Mouse (Mus musculus) lung, embryonic 15.5 days (tissue): ENCODE measurements around the gene Cdr2. TPM values are rescaled to one million over a fixed set of nuclear protein-coding genes. Genes with fewer than 3 reads are reported as not detected.
"Not testable (repeated sequence)": the region's sequence is repeated elsewhere in the genome, so short reads cannot be mapped to it uniquely, and the experiment has no call there.

Experiments used
- ATAC-seq: fragments of 200-750 bp; cut with Nextera tagmentation; 2 replicates; pipeline ENCODE4 v1.8.0; 2017; ENCODE audit warnings: moderate number of reproducible peaks, borderline replicate concordance; ENCODE audit not compliant: low FRiP score, low TSS enrichment; ENCODE audit errors: extremely low read depth
- H3K27ac ChIP-seq: fragments of 300-500 bp; sonication (generic); 2 replicates; pipeline ENCODE4 v1.5.1; 2015; ENCODE audit warnings: moderate library complexity, mild to moderate bottlenecking, inconsistent platforms
- H3K27me3 ChIP-seq: fragments of 300-500 bp; sonication (generic); 2 replicates; pipeline ENCODE4 v1.6.1; 2015; ENCODE audit warnings: inconsistent platforms
- H3K36me3 ChIP-seq: fragments of 300-500 bp; sonication (generic); 2 replicates; pipeline ENCODE4 v1.6.1; 2015; ENCODE audit warnings: inconsistent platforms
- H3K4me1 ChIP-seq: fragments of 300-500 bp; sonication (generic); 2 replicates; pipeline ENCODE4 v1.6.1; 2015; ENCODE audit warnings: inconsistent platforms
- H3K4me2 ChIP-seq: fragments of 300-500 bp; sonication (generic); 2 replicates; pipeline ENCODE4 v1.6.1; 2015; ENCODE audit warnings: inconsistent platforms, mild to moderate bottlenecking, moderate library complexity
- H3K4me3 ChIP-seq: fragments of 300-500 bp; sonication (generic); 2 replicates; pipeline ENCODE4 v1.5.1; 2015; ENCODE audit warnings: mild to moderate bottlenecking, inconsistent platforms
- H3K9ac ChIP-seq: fragments of 300-500 bp; sonication (generic); 2 replicates; pipeline ENCODE4 v1.6.1; 2015; ENCODE audit warnings: inconsistent platforms
- H3K9me3 ChIP-seq: fragments of 300-500 bp; sonication (generic); 2 replicates; pipeline ENCODE4 v1.6.1; 2016; ENCODE audit warnings: inconsistent platforms
- WGBS: fragments of 180-500 bp; shearing (Covaris S2); methylation state at CpG from one replicate; pipeline ENCODE4 v1.1.7; 2015; 5-methylcytosine and 5-hydroxymethylcytosine counted together
- polyA plus RNA-seq: library from polyadenylated mRNA; unstranded; fragments of >200 nt; fragmentation: Nextera tagmentation; extraction: Ambion mirVana; gene quantifications from 2 replicates; pipeline ENCODE4 v1.2.1, GENCODE M21; 2015

Gene Cdr2
- polyA plus RNA-seq, 1 experiment from 2014 or later: 10.9 TPM

GRCm38 (mm10) chr7:121000065-121000822 is 18.1 kb upstream of the Cdr2 start:
- WGBS: 61% methylated on average over 3 of the region's 3 CpGs
- Histone ChIP-seq H3K36me3 (no peaks in the 10 kb centered on the region), H3K4me1 (no peaks in the 10 kb centered on the region), H3K27me3 (no peaks in the 10 kb centered on the region), H3K9me3 (no peaks in the 10 kb centered on the region), H3K4me3 (no peak overlapping the region), H3K4me2 (no peak overlapping the region), H3K9ac (no peak overlapping the region), H3K27ac (no peak overlapping the region)
- ATAC-seq: no peak

- ATAC-seq: no peak
- no peaks in the 10 kb centered on the region for H3K36me3 ChIP-seq
- H3K4me2 ChIP-seq: no peak overlapping the region
- no peaks in the 10 kb centered on the region for H3K9me3 ChIP-seq
- no peak overlapping the region for H3K27ac ChIP-seq
- WGBS: 69% methylated on average over 2 of the region's 2 CpGs
- H3K27me3 ChIP-seq: no peaks in the 10 kb centered on the region
- H3K4me3 ChIP-seq: no peak overlapping the region
- no peak overlapping the region for H3K9ac ChIP-seq
- H3K4me1 ChIP-seq: no peaks in the 10 kb centered on the region
Observed at GRCm38 (mm10) chr7:120999021-120999530, 17.0 kb upstream of the Cdr2 start.

GRCm38 (mm10) chr7:120991191-120991590 is 9.1 kb upstream of the Cdr2 start:
- Histone ChIP-seq H3K4me2 (no peak overlapping the region), H3K27ac (no peak overlapping the region), H3K4me3 (no peak overlapping the region), H3K27me3 (no peaks in the 10 kb centered on the region), H3K4me1 (no peaks in the 10 kb centered on the region), H3K9me3 (no peaks in the 10 kb centered on the region), H3K9ac (no peak overlapping the region), H3K36me3 (no peaks in the 10 kb centered on the region)
- no peak for ATAC-seq
- 72% methylated on average over 8 of the region's 8 CpGs for WGBS

DNA sequence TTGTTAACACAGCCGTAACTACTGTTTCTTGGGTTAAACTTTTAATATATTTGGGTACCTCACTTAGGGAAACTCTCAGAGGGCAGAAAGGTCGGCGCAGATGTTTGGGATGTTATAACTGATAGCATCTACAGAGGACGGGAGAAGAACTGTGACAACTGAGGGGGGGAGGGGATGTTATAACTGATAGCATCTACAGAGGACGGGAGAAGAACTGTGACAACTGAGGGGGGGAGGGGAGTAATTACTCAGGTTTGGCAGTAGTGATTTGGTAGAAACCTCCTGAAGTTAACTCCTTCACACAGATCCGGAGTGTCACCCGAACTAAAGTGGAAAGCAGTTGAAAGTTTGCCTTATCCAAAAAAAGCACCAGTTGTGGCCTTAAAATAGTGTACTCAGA is 856 bp upstream of the Cdr2 start:
- Histone ChIP-seq H3K4me2 (peak overlapping the region; percentile 93), H3K27me3 (peaks cover 6% of the 10 kb centered on the region; the same call in 1 of the 2 replicates), H3K27ac (peak overlapping the region; percentile 52; the same call in 1 of the 2 replicates), H3K9me3 (no peaks in the 10 kb centered on the region), H3K36me3 (no peaks in the 10 kb centered on the region), H3K4me3 (peak overlapping the region; percentile 81), H3K4me1 (peaks cover 11% of the 10 kb centered on the region; the same call in 1 of the 2 replicates), H3K9ac (peak overlapping the region; percentile 63)
- no peak for ATAC-seq
- 5% methylated on average over 7 of the region's 7 CpGs for WGBS

- no peaks in the 10 kb centered on the region for H3K36me3 ChIP-seq
- H3K4me1 ChIP-seq: peaks cover 17% of the 10 kb centered on the region
- H3K9ac ChIP-seq: peak overlapping the region; percentile 68
- peak overlapping the region; percentile 81 for H3K4me3 ChIP-seq
- peak; percentile 49 for ATAC-seq
- H3K4me2 ChIP-seq: peak overlapping the region; percentile 93
- peaks cover 6% of the 10 kb centered on the region; the same call in 1 of the 2 replicates for H3K27me3 ChIP-seq
- H3K27ac ChIP-seq: peak overlapping the region; percentile 51; the same call in 1 of the 2 replicates
- 6% methylated on average over 39 of the region's 39 CpGs for WGBS
- H3K9me3 ChIP-seq: no peaks in the 10 kb centered on the region
Observed at GRCm38 (mm10) chr7:120980931-120981924, 884 bp downstream of the Cdr2 start.

DNA sequence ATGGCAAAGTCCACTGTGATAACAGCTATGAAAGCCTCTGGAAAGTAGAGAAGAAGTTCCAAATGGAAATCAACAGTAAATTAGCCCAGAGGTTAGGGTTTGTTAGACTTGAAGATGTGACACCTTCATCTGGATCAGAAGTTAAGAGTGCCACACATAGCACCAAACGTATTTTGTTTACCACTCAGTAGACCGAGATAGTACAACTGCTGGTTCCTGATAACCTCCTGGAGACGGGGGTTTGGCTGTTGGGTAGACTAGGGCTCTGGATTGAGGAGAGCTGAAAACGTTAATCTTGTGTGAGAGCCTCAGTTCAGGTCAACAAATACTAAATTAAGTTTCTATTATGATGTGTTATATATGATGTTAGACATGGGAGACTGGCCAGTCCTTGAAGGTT is 2.1 kb downstream of the Cdr2 start:
- Histone ChIP-seq H3K4me3 (no peak overlapping the region), H3K9me3 (no peaks in the 10 kb centered on the region), H3K36me3 (no peaks in the 10 kb centered on the region), H3K27ac (no peak overlapping the region), H3K4me1 (peaks cover 22% of the 10 kb centered on the region), H3K9ac (no peak overlapping the region), H3K4me2 (no peak overlapping the region), H3K27me3 (peaks cover 6% of the 10 kb centered on the region; the same call in 1 of the 2 replicates)
- no peak for ATAC-seq
- WGBS: 60% methylated on average over 4 of the region's 4 CpGs

GRCm38 (mm10) chr7:120977063-120977462 is 5.0 kb downstream of the Cdr2 start:
- no peaks in the 10 kb centered on the region for H3K9me3 ChIP-seq

DNA sequence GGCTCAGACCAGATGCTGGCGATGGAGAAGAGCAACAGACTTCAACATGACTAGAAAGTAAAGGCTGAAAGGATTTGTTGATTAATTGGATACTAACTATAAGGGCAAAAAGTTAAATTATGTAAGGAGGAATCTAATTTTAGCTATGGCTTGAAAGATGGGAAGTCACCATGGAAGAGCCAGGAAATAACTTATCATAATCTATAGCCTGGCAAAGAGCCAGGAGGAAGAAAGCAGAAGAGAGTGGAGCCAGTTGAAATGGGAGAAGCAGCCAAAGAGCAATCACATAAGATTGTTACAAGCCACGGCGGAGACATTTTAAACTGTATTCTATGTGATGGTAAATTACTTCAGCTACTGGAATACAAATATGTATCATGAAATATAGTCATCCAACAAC is 8.1 kb downstream of the Cdr2 start:
- peak; percentile 37; the same call in 1 of the 2 replicates for ATAC-seq

More at GRCm38 (mm10) chr7:120977063-120977462, 5.0 kb downstream of the Cdr2 start:
- ATAC-seq: peak; percentile 64; the same call in 1 of the 2 replicates
- peak overlapping the region; percentile 41; the same call in 1 of the 2 replicates for H3K27ac ChIP-seq
- H3K4me2 ChIP-seq: peak overlapping the region; percentile 21; the same call in 1 of the 2 replicates
- H3K36me3 ChIP-seq: no peaks in the 10 kb centered on the region
- no peaks in the 10 kb centered on the region for H3K27me3 ChIP-seq
- H3K4me1 ChIP-seq: peaks cover 30% of the 10 kb centered on the region
- no peak overlapping the region for H3K4me3 ChIP-seq
- WGBS: 34% methylated on average over 7 of the region's 7 CpGs
- no peak overlapping the region for H3K9ac ChIP-seq

GRCm38 (mm10) chr7:120972471-120972870 is 9.6 kb downstream of the Cdr2 start:
- H3K4me3 ChIP-seq, H3K36me3 ChIP-seq, H3K27ac ChIP-seq, H3K27me3 ChIP-seq, H3K9me3 ChIP-seq, H3K9ac ChIP-seq, H3K4me2 ChIP-seq, ATAC-seq: not testable (repeated sequence)
- H3K4me1 ChIP-seq: peaks cover 27% of the 10 kb centered on the region
- 73% methylated on average over 2 of the region's 2 CpGs for WGBS

More for the DNA sequence above, 8.1 kb downstream of the Cdr2 start:
- 33% methylated on average over 3 of the region's 3 CpGs for WGBS
- no peaks in the 10 kb centered on the region for H3K9me3 ChIP-seq
- peaks cover 27% of the 10 kb centered on the region for H3K4me1 ChIP-seq
- no peak overlapping the region for H3K9ac ChIP-seq
- no peaks in the 10 kb centered on the region for H3K27me3 ChIP-seq
- H3K36me3 ChIP-seq: no peaks in the 10 kb centered on the region
- no peak overlapping the region for H3K4me3 ChIP-seq
- H3K4me2 ChIP-seq: peak overlapping the region; percentile 23; the same call in 1 of the 2 replicates
- H3K27ac ChIP-seq: 0 out of 2 replicates have a peak overlapping the region, but pooled peaks have one; percentile 3

DNA sequence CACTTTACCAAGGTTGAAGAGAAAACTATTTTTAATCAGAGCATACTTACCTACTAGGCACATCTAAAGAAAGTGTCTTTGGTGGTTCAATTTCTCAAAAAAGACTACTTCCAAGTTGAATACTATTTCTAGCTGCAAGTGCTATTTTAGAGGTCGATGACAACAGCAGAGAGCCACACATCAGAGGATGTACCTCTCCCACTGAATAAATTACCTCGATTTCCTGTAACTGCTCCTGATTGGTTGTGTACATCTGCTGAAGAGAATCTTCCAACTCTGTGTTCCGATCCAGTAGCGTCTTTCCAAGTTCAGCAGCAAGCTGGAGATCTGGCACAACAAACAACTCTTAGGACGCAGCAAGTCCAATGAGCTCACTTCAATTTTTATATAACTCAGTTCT is 12.0 kb downstream of the Cdr2 start:
- WGBS: 64% methylated on average over 5 of the region's 5 CpGs
- H3K36me3 ChIP-seq: no peaks in the 10 kb centered on the region

GRCm38 (mm10) chr7:120969221-120969620 is 12.9 kb downstream of the Cdr2 start:
- peaks cover 9% of the 10 kb centered on the region for H3K4me1 ChIP-seq
- WGBS: 51% methylated on average over 7 of the region's 7 CpGs
- H3K27me3 ChIP-seq: no peaks in the 10 kb centered on the region
- no peak overlapping the region for H3K4me2 ChIP-seq
- ATAC-seq: peak; percentile 67; the same call in 1 of the 2 replicates
- no peak overlapping the region for H3K27ac ChIP-seq
- H3K9ac ChIP-seq: no peak overlapping the region
- H3K9me3 ChIP-seq: no peaks in the 10 kb centered on the region
- no peak overlapping the region for H3K4me3 ChIP-seq
- H3K36me3 ChIP-seq: no peaks in the 10 kb centered on the region

More for the DNA sequence above, 12.0 kb downstream of the Cdr2 start:
- Histone ChIP-seq H3K9me3 (no peaks in the 10 kb centered on the region), H3K4me3 (no peak overlapping the region), H3K27ac (no peak overlapping the region), H3K9ac (no peak overlapping the region), H3K4me1 (peaks cover 15% of the 10 kb centered on the region), H3K4me2 (no peak overlapping the region), H3K27me3 (no peaks in the 10 kb centered on the region)
- ATAC-seq: no peak
